Mouse (Mus musculus): Measurements from ENCODE around the gene Cyb5r3. TPM values are rescaled to one million over a fixed set of nuclear protein-coding genes. Genes with fewer than 3 reads are reported as not detected.
A peak's percentile ranks its signal among the peaks of the same experiment; 100 is the strongest.

The Cyb5r3 gene
- polyA plus RNA-seq, 1 experiment from 2014 or later = 112 TPM

DNA sequence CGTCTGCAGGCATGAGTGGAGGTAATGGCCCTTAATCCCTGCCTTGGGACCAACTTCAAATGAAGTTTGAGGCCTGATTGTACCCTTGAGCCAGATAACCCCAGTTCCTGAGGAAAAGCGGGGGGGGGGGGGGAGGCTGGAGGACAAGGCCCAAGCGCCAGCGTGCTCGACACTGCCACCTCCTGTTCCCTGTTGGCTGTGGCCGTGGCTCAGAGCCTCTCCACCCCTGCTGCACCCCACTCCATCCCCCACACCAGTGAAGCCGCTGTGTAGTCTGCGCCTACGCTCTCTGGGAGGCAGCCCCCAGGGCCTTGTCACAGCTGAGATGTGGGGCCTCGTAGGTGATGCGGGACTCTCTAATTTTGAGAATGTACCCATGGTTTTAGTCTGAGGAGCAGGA lies 59.5 kb downstream of the Cyb5r3 start:
- peak overlapping the region; percentile 15; the same call in 1 of the 2 replicates for H3K4me2 ChIP-seq
- peaks cover 22% of the 10 kb centered on the region for H3K36me3 ChIP-seq
- no peaks in the 10 kb centered on the region for H3K9me3 ChIP-seq (replicated peaks)
- no peak overlapping the region for H3K9ac ChIP-seq (replicated peaks)
- peaks cover 23% of the 10 kb centered on the region for H3K4me1 ChIP-seq
- WGBS = 8% methylated on average over 11 of the region's 11 CpGs
- H3K27me3 ChIP-seq (replicated peaks) = no peaks in the 10 kb centered on the region
- 0 out of 2 replicates have a peak overlapping the region, but pooled peaks have one; percentile 34 for H3K27ac ChIP-seq (replicated peaks)
- peak; percentile 70 for ATAC-seq (ENCODE audit: low FRiP score)
- H3K4me3 ChIP-seq (replicated peaks) = no peak overlapping the region

DNA sequence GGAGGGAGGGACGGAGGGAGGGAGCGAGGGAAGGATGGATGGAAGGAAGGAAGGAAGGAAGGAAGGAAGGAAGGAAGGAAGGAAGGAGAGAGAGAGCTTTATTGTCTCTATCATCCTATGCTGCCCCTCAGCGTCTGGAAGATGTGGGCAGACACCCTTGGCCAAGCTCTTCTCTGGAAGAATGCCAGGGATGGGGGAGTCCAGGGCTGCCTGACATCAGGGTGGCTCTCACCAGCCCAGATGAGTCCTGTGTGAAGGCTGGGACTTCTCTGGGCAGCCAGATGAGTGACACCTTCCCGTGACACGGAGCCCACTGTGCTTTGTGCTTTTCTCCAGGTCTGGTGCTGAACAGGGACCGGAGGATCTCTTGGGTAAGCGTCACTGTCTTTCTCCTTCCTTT lies 60.5 kb downstream of the Cyb5r3 start:
- ATAC-seq (ENCODE audit: low FRiP score) = no peak
- Histone ChIP-seq H3K4me1 (peaks cover 28% of the 10 kb centered on the region), H3K27ac (replicated peaks) (no peak overlapping the region), H3K36me3 (peaks cover 12% of the 10 kb centered on the region), H3K9ac (replicated peaks) (no peak overlapping the region), H3K4me3 (replicated peaks) (no peak overlapping the region), H3K9me3 (replicated peaks) (no peaks in the 10 kb centered on the region), H3K4me2 (no peak overlapping the region), H3K27me3 (replicated peaks) (0 out of 2 replicates have a peak, but pooled peaks cover 4% of the 10 kb centered on the region)
- 83% methylated on average over 7 of the region's 7 CpGs for WGBS

DNA sequence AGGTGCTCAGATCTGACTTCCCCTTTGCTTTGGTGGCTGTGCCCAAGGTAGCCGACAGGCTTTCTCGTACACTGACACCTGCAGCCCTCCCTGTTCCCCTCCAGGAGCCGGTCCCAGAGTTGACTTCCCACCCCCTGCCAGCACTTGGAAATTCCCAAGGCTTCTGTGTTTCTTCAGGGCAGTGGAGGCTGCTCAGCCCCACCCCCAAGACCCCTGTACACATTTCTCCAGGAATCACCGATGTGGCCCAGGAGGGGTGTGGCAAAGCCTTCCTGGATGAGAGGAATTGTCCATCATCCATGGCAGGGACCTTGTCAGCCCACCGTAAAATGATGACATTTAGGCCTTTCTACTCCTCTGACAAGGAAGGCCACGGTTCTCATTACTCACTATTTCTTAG lies 61.1 kb downstream of the Cyb5r3 start:
- H3K27ac ChIP-seq (replicated peaks) = no peak overlapping the region
- H3K4me1 ChIP-seq = peaks cover 28% of the 10 kb centered on the region
- no peak overlapping the region for H3K4me2 ChIP-seq
- 68% methylated on average over 6 of the region's 6 CpGs for WGBS
- H3K36me3 ChIP-seq = peaks cover 7% of the 10 kb centered on the region; the same call in 1 of the 2 replicates
- no peak for ATAC-seq (ENCODE audit: low FRiP score)
- no peak overlapping the region for H3K9ac ChIP-seq (replicated peaks)
- 0 out of 2 replicates have a peak, but pooled peaks cover 4% of the 10 kb centered on the region for H3K27me3 ChIP-seq (replicated peaks)
- no peaks in the 10 kb centered on the region for H3K9me3 ChIP-seq (replicated peaks)
- no peak overlapping the region for H3K4me3 ChIP-seq (replicated peaks)

DNA sequence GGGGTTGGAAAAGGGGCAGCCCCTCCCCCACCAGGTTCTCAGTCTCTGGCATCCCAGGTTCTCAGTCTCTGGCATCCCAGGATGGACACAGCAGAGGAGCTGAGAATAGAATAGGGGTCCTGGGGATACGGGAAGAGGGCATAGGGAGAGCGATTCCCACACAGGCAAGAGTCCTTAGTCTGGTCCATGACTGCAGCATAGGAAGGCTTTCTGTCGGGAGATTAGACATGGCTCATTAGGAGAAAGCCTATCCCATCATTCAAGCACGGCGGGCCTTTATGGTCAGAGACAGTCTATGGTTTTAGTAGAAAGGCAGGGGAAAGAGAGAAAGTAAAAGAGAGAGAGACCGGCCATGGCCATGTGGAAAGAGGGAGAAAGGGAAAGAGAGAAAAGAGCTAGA lies 64.6 kb downstream of the Cyb5r3 start:
- 26% methylated on average over 6 of the region's 6 CpGs for WGBS
- Histone ChIP-seq H3K9ac (replicated peaks) (no peak overlapping the region), H3K9me3 (replicated peaks) (no peaks in the 10 kb centered on the region), H3K4me2 (no peak overlapping the region), H3K4me1 (peaks cover 10% of the 10 kb centered on the region), H3K36me3 (no peaks in the 10 kb centered on the region), H3K4me3 (replicated peaks) (no peak overlapping the region), H3K27ac (replicated peaks) (no peak overlapping the region), H3K27me3 (replicated peaks) (0 out of 2 replicates have a peak, but pooled peaks cover 4% of the 10 kb centered on the region)
- no peak for ATAC-seq (ENCODE audit: low FRiP score)

DNA sequence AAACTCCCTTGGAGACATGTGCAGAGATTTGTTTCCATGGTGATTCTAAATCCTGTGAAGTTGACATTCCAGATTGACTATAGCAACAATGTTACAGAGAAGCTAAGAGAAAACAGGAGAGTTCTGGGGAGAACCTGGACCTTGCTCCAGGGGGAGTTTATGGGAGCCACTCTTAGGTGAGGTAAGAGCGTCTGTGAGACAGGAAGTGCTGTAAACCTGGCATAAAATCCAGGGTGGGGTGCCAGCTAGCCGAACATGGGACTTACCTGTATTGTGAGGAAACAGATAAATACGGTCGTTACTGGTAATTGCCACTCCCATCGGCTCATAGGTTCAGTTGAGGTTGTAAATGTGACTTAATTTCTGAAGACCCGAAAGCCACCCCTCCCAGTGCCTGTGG lies 66.0 kb downstream of the Cyb5r3 start:
- Histone ChIP-seq H3K27ac (replicated peaks) (no peak overlapping the region), H3K36me3 (no peaks in the 10 kb centered on the region), H3K4me3 (replicated peaks) (no peak overlapping the region), H3K9ac (replicated peaks) (no peak overlapping the region), H3K4me1 (peaks cover 5% of the 10 kb centered on the region; the same call in 1 of the 2 replicates), H3K4me2 (no peak overlapping the region), H3K27me3 (replicated peaks) (peaks cover 6% of the 10 kb centered on the region; the same call in 1 of the 2 replicates), H3K9me3 (replicated peaks) (no peaks in the 10 kb centered on the region)
- no peak for ATAC-seq (ENCODE audit: low FRiP score)
- 69% methylated on average over 6 of the region's 6 CpGs for WGBS

Other genes starting within 250 kb of the Cyb5r3 start
- 11.2 and 11.5 TPM in 2 replicates for gene Tcf20, start 184.7 kb downstream of the Cyb5r3 start, polyA plus RNA-seq (2015; fragmentation: Nextera tagmentation; extraction: Ambion mirVana)
- 1.7 and 2.5 TPM in 2 replicates for gene Nfam1, start 139.3 kb downstream of the Cyb5r3 start, polyA plus RNA-seq (2015; fragmentation: Nextera tagmentation; extraction: Ambion mirVana)
- 30.9 and 42.9 TPM in 2 replicates for gene Serhl, start 83.1 kb downstream of the Cyb5r3 start, polyA plus RNA-seq (2015; fragmentation: Nextera tagmentation; extraction: Ambion mirVana)
- gene Rrp7a, start 49.8 kb downstream of the Cyb5r3 start, polyA plus RNA-seq (2015; fragmentation: Nextera tagmentation; extraction: Ambion mirVana) = 77.4 and 81.1 TPM in 2 replicates
- gene Poldip3, start 23.2 kb downstream of the Cyb5r3 start, polyA plus RNA-seq (2015; fragmentation: Nextera tagmentation; extraction: Ambion mirVana) = 127 and 134 TPM in 2 replicates
- gene A4galt, start 79.2 kb upstream of the Cyb5r3 start, polyA plus RNA-seq (2015; fragmentation: Nextera tagmentation; extraction: Ambion mirVana) = 2.5 and 4.2 TPM in 2 replicates
- 37.0 and 39.6 TPM in 2 replicates for gene Arfgap3, start 177.7 kb upstream of the Cyb5r3 start, polyA plus RNA-seq (2015; fragmentation: Nextera tagmentation; extraction: Ambion mirVana)